Mouse (Mus musculus) small intestine, adult 10 weeks (tissue): ENCODE measurements around the gene Zfp652. TPM values are rescaled to one million over a fixed set of nuclear protein-coding genes. Genes with fewer than 3 reads are reported as not detected.

ENCODE experiments used
- polyA plus RNA-seq: library from polyadenylated mRNA; stranded (reverse); fragments of 350-450 nt; fragmentation: Illumina TruSeq; extraction: RNeasy Lipid Tissue Mini Kit (QIAGEN cat#74804); gene quantifications from one replicate; pipeline ENCODE4 v1.2.3, GENCODE M21; 2014; ENCODE audit warnings: low replicate concordance

The Zfp652 gene
- polyA plus RNA-seq = 15.7 TPM

GRCm38 (mm10) chr11:95712563-95713224 lies at the start of gene Zfp652:
TSS of gene Zfp652 (plus strand) at chr11:95712673.

DNA sequence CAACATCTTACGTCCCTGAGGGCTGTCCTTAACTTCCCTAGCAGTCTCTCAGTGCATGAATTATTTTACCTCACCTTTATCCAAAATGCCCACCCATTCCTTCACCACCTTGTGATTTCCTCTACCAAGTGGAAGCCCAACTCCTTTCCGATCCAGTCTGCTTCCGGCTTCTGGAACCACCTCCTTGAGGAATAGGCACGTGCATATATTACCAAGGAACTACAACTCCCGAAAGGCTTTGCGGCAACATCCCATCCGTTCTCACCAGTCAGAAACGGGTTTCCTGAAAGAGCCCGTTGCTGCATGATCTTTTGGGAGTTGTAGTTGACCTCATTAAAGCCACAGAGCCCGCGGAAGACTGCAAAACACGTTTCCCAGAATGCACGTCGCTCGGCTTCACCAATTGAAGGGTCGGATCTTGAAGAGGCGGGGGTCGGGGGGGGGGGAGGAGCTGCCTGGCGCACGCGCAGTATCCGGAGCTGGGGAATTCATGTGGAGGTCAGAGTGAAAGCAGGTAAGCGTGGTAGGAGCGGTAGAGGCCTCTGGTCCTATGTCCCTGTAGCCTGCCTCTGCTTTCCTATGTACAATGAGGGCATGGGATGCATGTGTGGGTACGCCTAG lies 45.8 kb upstream of the Zfp652 start, which contains the start of gene Phb:
Gene Phb (plus strand): TSS at position 429 of the 621 bp plus-strand sequence.

GRCm38 (mm10) chr11:95723287-95723686 lies 10.8 kb downstream of the Zfp652 start, which contains the start of gene B130006D01Rik:
TSS of gene B130006D01Rik (plus strand) at chr11:95723587.

GRCm38 (mm10) chr11:95824071-95824876 lies 111.8 kb downstream of the Zfp652 start, which contains the start of gene Phospho1:
TSS of gene Phospho1 (plus strand) at chr11:95824499.

GRCm38 (mm10) chr11:95837059-95837458 lies 124.6 kb downstream of the Zfp652 start, which contains the start of gene Gngt2:
TSS of gene Gngt2 (plus strand) at chr11:95837216.

DNA sequence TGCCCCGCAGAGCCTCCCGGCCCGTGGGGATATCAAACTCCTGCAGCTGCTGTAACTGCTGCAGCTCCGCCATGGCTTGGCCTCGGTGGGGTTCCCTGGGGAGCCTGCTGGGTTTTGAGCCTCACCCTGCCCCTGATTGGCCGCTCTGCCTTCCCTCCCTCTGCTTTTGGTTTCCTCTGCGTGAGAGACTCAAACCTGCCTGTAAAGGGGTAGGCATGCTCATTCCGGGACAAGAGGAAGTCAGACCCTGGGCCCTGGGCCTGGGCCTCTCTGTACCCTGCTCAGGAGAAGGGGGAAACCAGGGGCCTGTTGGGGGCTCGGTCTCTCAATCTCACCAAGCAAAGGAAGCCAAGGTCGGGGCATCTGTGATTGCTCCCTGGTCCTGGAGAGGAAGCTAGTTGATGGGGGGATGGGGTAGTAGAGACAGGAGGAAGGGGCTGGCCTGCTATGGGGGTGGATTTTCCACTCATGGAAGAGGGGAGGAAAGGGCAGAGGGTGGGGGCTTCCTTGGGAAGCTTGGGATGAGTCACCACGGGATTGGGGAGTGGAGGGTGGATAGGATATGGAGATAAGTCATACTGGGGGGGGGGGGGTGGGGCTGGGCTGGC lies 129.7 kb downstream of the Zfp652 start, which contains the start of gene Abi3:
Gene Abi3 (minus strand): TSS at position 403 of the 608 bp plus-strand sequence.

Other genes with a start within 250 kb of the Zfp652 start
- gene Nxph3, start 198.1 kb upstream of the Zfp652 start, polyA plus RNA-seq = not detected
- gene Ngfr, start 124.9 kb upstream of the Zfp652 start, polyA plus RNA-seq = not detected
- 4.0 TPM for gene Phb, start 45.7 kb upstream of the Zfp652 start, polyA plus RNA-seq
- 0.11 TPM for gene B130006D01Rik, start 10.9 kb downstream of the Zfp652 start, polyA plus RNA-seq
- gene Phospho1, start 111.8 kb downstream of the Zfp652 start, polyA plus RNA-seq = 2.9 TPM
- 1.6 TPM for gene Gngt2, start 124.5 kb downstream of the Zfp652 start, polyA plus RNA-seq
- gene Abi3, start 129.8 kb downstream of the Zfp652 start, polyA plus RNA-seq = not detected
- gene B4galnt2, start 202.2 kb downstream of the Zfp652 start, polyA plus RNA-seq = 312 TPM